Mouse (Mus musculus): ENCODE data around the gene Rnft2. TPM values are rescaled to one million over a fixed set of nuclear protein-coding genes. Genes with fewer than 3 reads are reported as not detected.
A peak's percentile ranks its signal among the peaks of the same experiment; 100 is the strongest.

The Rnft2 gene
- polyA plus RNA-seq, 1 experiment from 2014 or later: 11.9 TPM

GRCm38 (mm10) chr5:118236891-118237290 lies 8.0 kb downstream of the Rnft2 start:
- 85% methylated on average over 12 of the region's 12 CpGs for WGBS

GRCm38 (mm10) chr5:118230071-118230611 lies 14.8 kb downstream of the Rnft2 start:
- H3K9ac ChIP-seq (ENCODE audit: low read depth, low read length): no peak overlapping the region
- peaks cover 55% of the 10 kb centered on the region for H3K36me3 ChIP-seq (ENCODE audit: control insufficient read depth, insufficient read depth, low read length)
- H3K27me3 ChIP-seq (ENCODE audit: control insufficient read depth, insufficient read depth, low read depth, low read length): no peaks in the 10 kb centered on the region
- H3K4me1 ChIP-seq (ENCODE audit: control insufficient read depth, insufficient read depth, low read length): no peaks in the 10 kb centered on the region
- H3K4me2 ChIP-seq (ENCODE audit: low read length): no peak overlapping the region
- WGBS: 99% methylated on average over 13 of the region's 13 CpGs
- no peaks in the 10 kb centered on the region for H3K9me3 ChIP-seq (replicated peaks; ENCODE audit: control insufficient read depth, low read length, poor library complexity, severe bottlenecking)
- H3K27ac ChIP-seq (ENCODE audit: low read length): no peak overlapping the region
- no peak for ATAC-seq
- H3K4me3 ChIP-seq (ENCODE audit: low read depth, low read length): no peak overlapping the region

More at GRCm38 (mm10) chr5:118236891-118237290, 8.0 kb downstream of the Rnft2 start:
- H3K9ac ChIP-seq (ENCODE audit: low read depth, low read length): no peak overlapping the region
- no peaks in the 10 kb centered on the region for H3K27me3 ChIP-seq (ENCODE audit: control insufficient read depth, insufficient read depth, low read depth, low read length)
- peaks cover 35% of the 10 kb centered on the region for H3K36me3 ChIP-seq (ENCODE audit: control insufficient read depth, insufficient read depth, low read length)
- H3K4me3 ChIP-seq (ENCODE audit: low read depth, low read length): no peak overlapping the region
- H3K4me1 ChIP-seq (ENCODE audit: control insufficient read depth, insufficient read depth, low read length): no peaks in the 10 kb centered on the region
- H3K9me3 ChIP-seq (replicated peaks; ENCODE audit: control insufficient read depth, low read length, poor library complexity, severe bottlenecking): no peaks in the 10 kb centered on the region
- H3K4me2 ChIP-seq (ENCODE audit: low read length): no peak overlapping the region
- ATAC-seq: no peak
- no peak overlapping the region for H3K27ac ChIP-seq (ENCODE audit: low read length)

GRCm38 (mm10) chr5:118223142-118223757 lies 21.7 kb downstream of the Rnft2 start:
- no peak for ATAC-seq

GRCm38 (mm10) chr5:118217410-118217809 lies 27.5 kb downstream of the Rnft2 start:
- ATAC-seq: no peak

More at GRCm38 (mm10) chr5:118223142-118223757, 21.7 kb downstream of the Rnft2 start:
- Histone ChIP-seq H3K9me3 (replicated peaks; ENCODE audit: control insufficient read depth, low read length, poor library complexity, severe bottlenecking) (no peaks in the 10 kb centered on the region), H3K9ac (ENCODE audit: low read depth, low read length) (no peak overlapping the region), H3K4me3 (ENCODE audit: low read depth, low read length) (no peak overlapping the region), H3K4me1 (ENCODE audit: control insufficient read depth, insufficient read depth, low read length) (no peaks in the 10 kb centered on the region), H3K36me3 (ENCODE audit: control insufficient read depth, insufficient read depth, low read length) (peaks cover 38% of the 10 kb centered on the region), H3K27ac (ENCODE audit: low read length) (no peak overlapping the region), H3K27me3 (ENCODE audit: control insufficient read depth, insufficient read depth, low read depth, low read length) (no peaks in the 10 kb centered on the region), H3K4me2 (ENCODE audit: low read length) (no peak overlapping the region)
- 69% methylated on average over 9 of the region's 9 CpGs for WGBS

GRCm38 (mm10) chr5:118214418-118215154 lies 30.3 kb downstream of the Rnft2 start:
- no peaks in the 10 kb centered on the region for H3K9me3 ChIP-seq (replicated peaks; ENCODE audit: control insufficient read depth, low read length, poor library complexity, severe bottlenecking)
- H3K4me2 ChIP-seq (ENCODE audit: low read length): peak overlapping the region; percentile 63
- H3K27me3 ChIP-seq (ENCODE audit: control insufficient read depth, insufficient read depth, low read depth, low read length): no peaks in the 10 kb centered on the region
- H3K4me1 ChIP-seq (ENCODE audit: control insufficient read depth, insufficient read depth, low read length): peaks cover 16% of the 10 kb centered on the region
- peak overlapping the region; percentile 44 for H3K27ac ChIP-seq (ENCODE audit: low read length)
- ATAC-seq: peak; percentile 88
- peak overlapping the region; percentile 64 for H3K9ac ChIP-seq (ENCODE audit: low read depth, low read length)
- H3K36me3 ChIP-seq (ENCODE audit: control insufficient read depth, insufficient read depth, low read length): peaks cover 5% of the 10 kb centered on the region; the same call in 1 of the 2 replicates
- H3K4me3 ChIP-seq (ENCODE audit: low read depth, low read length): peak overlapping the region; percentile 33
- WGBS: 6% methylated on average over 24 of the region's 24 CpGs

More at GRCm38 (mm10) chr5:118217410-118217809, 27.5 kb downstream of the Rnft2 start:
- Histone ChIP-seq H3K4me2 (ENCODE audit: low read length) (no peak overlapping the region), H3K27me3 (ENCODE audit: control insufficient read depth, insufficient read depth, low read depth, low read length) (no peaks in the 10 kb centered on the region), H3K4me3 (ENCODE audit: low read depth, low read length) (no peak overlapping the region), H3K36me3 (ENCODE audit: control insufficient read depth, insufficient read depth, low read length) (peaks cover 20% of the 10 kb centered on the region), H3K9ac (ENCODE audit: low read depth, low read length) (no peak overlapping the region), H3K9me3 (replicated peaks; ENCODE audit: control insufficient read depth, low read length, poor library complexity, severe bottlenecking) (no peaks in the 10 kb centered on the region), H3K27ac (ENCODE audit: low read length) (no peak overlapping the region), H3K4me1 (ENCODE audit: control insufficient read depth, insufficient read depth, low read length) (peaks cover 16% of the 10 kb centered on the region)
- 71% methylated on average over 6 of the region's 6 CpGs for WGBS

- H3K9ac ChIP-seq (ENCODE audit: low read depth, low read length): peak overlapping the region; percentile 64
- ATAC-seq: peak; percentile 47; the same call in 1 of the 2 replicates
- no peaks in the 10 kb centered on the region for H3K9me3 ChIP-seq (replicated peaks; ENCODE audit: control insufficient read depth, low read length, poor library complexity, severe bottlenecking)
- H3K27me3 ChIP-seq (ENCODE audit: control insufficient read depth, insufficient read depth, low read depth, low read length): no peaks in the 10 kb centered on the region
- peak overlapping the region; percentile 63 for H3K4me2 ChIP-seq (ENCODE audit: low read length)
- peak overlapping the region; percentile 33 for H3K4me3 ChIP-seq (ENCODE audit: low read depth, low read length)
- peaks cover 16% of the 10 kb centered on the region for H3K4me1 ChIP-seq (ENCODE audit: control insufficient read depth, insufficient read depth, low read length)
- peak overlapping the region; percentile 44 for H3K27ac ChIP-seq (ENCODE audit: low read length)
- peaks cover 5% of the 10 kb centered on the region; the same call in 1 of the 2 replicates for H3K36me3 ChIP-seq (ENCODE audit: control insufficient read depth, insufficient read depth, low read length)
- 10% methylated on average over 5 of the region's 5 CpGs for WGBS
Observed at GRCm38 (mm10) chr5:118214012-118214411, 30.9 kb downstream of the Rnft2 start.

- Histone ChIP-seq H3K36me3 (ENCODE audit: control insufficient read depth, insufficient read depth, low read length) (peaks cover 20% of the 10 kb centered on the region), H3K9ac (ENCODE audit: low read depth, low read length) (no peak overlapping the region), H3K4me3 (ENCODE audit: low read depth, low read length) (no peak overlapping the region), H3K4me1 (ENCODE audit: control insufficient read depth, insufficient read depth, low read length) (no peaks in the 10 kb centered on the region), H3K27me3 (ENCODE audit: control insufficient read depth, insufficient read depth, low read depth, low read length) (no peaks in the 10 kb centered on the region), H3K27ac (ENCODE audit: low read length) (no peak overlapping the region), H3K4me2 (ENCODE audit: low read length) (no peak overlapping the region), H3K9me3 (replicated peaks; ENCODE audit: control insufficient read depth, low read length, poor library complexity, severe bottlenecking) (no peaks in the 10 kb centered on the region)
- no peak for ATAC-seq
- WGBS: 43% methylated on average over 8 of the region's 8 CpGs
Observed at GRCm38 (mm10) chr5:118205852-118206251, 39.1 kb downstream of the Rnft2 start.

GRCm38 (mm10) chr5:118204675-118205440 lies 40.1 kb downstream of the Rnft2 start:
- 88% methylated on average over 16 of the region's 16 CpGs for WGBS
- Histone ChIP-seq H3K4me1 (ENCODE audit: control insufficient read depth, insufficient read depth, low read length) (no peaks in the 10 kb centered on the region), H3K27ac (ENCODE audit: low read length) (no peak overlapping the region), H3K4me3 (ENCODE audit: low read depth, low read length) (no peak overlapping the region), H3K27me3 (ENCODE audit: control insufficient read depth, insufficient read depth, low read depth, low read length) (no peaks in the 10 kb centered on the region), H3K36me3 (ENCODE audit: control insufficient read depth, insufficient read depth, low read length) (peaks cover 25% of the 10 kb centered on the region), H3K9ac (ENCODE audit: low read depth, low read length) (no peak overlapping the region), H3K9me3 (replicated peaks; ENCODE audit: control insufficient read depth, low read length, poor library complexity, severe bottlenecking) (no peaks in the 10 kb centered on the region), H3K4me2 (ENCODE audit: low read length) (no peak overlapping the region)
- no peak for ATAC-seq

Measured in midbrain, embryonic 16.5 days (tissue).